Mouse (Mus musculus): ENCODE data around the gene Apoc4.

- TF ChIP-seq CTCF (IDR thresholded peaks at IDR 0.05; ENCODE audit: borderline replicate concordance, control insufficient read depth, extremely low read depth, insufficient read depth, low read length, poor library complexity) (no peak), POLR2A (IDR thresholded peaks at IDR 0.05; ENCODE audit: control insufficient read depth, extremely low read depth, insufficient read depth, low read length, poor library complexity) (no peak)
These were observed 9.6 kb upstream of the Apoc4 start for GRCm38 (mm10) chr7:19690845-19691244.

All from thymus, adult 2 months (tissue).